Mouse (Mus musculus): ENCODE measurements around the gene Adcy4. TPM values are rescaled to one million over a fixed set of nuclear protein-coding genes. Genes with fewer than 3 reads are reported as not detected.
A peak's percentile ranks its signal among the peaks of the same experiment; 100 is the strongest.

The Adcy4 gene
- polyA plus RNA-seq, 1 experiment from 2014 or later, result 11.6 TPM

- Histone ChIP-seq H3K9ac (no peak overlapping the region), H3K27me3 (ENCODE audit: insufficient read depth, low read length) (no peaks in the 10 kb centered on the region), H3K4me2 (peak overlapping the region; percentile 35), H3K36me3 (ENCODE audit: insufficient read depth) (peaks cover 51% of the 10 kb centered on the region), H3K4me1 (ENCODE audit: insufficient read depth) (peaks cover 7% of the 10 kb centered on the region; the same call in 1 of the 2 replicates), H3K9me3 (ENCODE audit: low read depth, low read length) (no peaks in the 10 kb centered on the region), H3K27ac (ENCODE audit: low read depth) (no peak overlapping the region), H3K4me3 (ENCODE audit: low read depth, low read length) (0 out of 2 replicates have a peak overlapping the region, but pooled peaks have one; percentile 8)
- ATAC-seq (ENCODE audit: insufficient read depth) (peak; percentile 71), DNase-seq (peak; percentile 96)
- peak; percentile 98 for TF ChIP-seq CTCF (IDR thresholded peaks at IDR 0.05; ENCODE audit: low read depth)
- WGBS, result 17% methylated on average over 10 of the region's 10 CpGs
Measured at GRCm38 (mm10) chr14:55743711-55744110, 40.2 kb downstream of the Adcy4 start.

DNA sequence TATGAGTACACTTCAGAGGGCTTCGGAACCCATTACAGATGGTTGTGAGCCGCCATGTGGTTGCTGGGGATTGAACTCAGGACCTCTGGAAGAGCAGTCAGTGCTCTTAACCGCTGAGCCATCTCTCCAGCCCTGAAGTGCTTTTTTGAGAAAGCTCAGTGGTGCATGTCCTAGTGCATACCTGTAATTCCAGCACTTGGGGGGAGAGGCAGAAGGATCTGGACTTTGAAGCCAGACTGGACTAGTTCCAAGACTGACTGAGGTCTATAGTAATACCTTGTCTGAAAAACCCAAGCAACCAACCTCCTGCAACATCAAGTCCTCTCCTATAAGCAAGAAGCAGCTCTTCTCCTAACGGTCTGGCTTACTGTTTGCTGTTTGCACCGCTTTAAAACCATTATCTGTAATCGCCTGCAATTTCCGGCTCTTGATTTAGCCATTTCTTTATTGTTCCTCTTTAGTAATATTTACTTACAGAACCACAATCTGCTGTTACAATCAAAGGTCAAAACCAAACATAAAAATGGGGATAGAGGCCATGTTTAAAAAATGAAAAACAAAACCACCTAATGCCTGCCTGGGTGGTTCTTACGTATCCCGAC, 46.7 kb downstream of the Adcy4 start:
- DNase-seq, result no peak
- ATAC-seq (ENCODE audit: insufficient read depth), result no peak
- peaks cover 29% of the 10 kb centered on the region for H3K36me3 ChIP-seq (ENCODE audit: insufficient read depth)
- H3K27ac ChIP-seq (ENCODE audit: low read depth), result no peak overlapping the region
- H3K9me3 ChIP-seq (ENCODE audit: low read depth, low read length), result no peaks in the 10 kb centered on the region
- WGBS, result 83% methylated on average over 9 of the region's 9 CpGs
- H3K4me1 ChIP-seq (ENCODE audit: insufficient read depth), result no peaks in the 10 kb centered on the region
- H3K4me2 ChIP-seq, result no peak overlapping the region
- no peak for TF ChIP-seq CTCF (IDR thresholded peaks at IDR 0.05; ENCODE audit: low read depth)
- H3K27me3 ChIP-seq (ENCODE audit: insufficient read depth, low read length), result no peaks in the 10 kb centered on the region
- H3K9ac ChIP-seq, result no peak overlapping the region
- H3K4me3 ChIP-seq (ENCODE audit: low read depth, low read length), result no peak overlapping the region

GRCm38 (mm10) chr14:55735758-55736157, 48.1 kb downstream of the Adcy4 start:
- H3K4me1 ChIP-seq (ENCODE audit: insufficient read depth), result no peaks in the 10 kb centered on the region
- H3K9me3 ChIP-seq (ENCODE audit: low read depth, low read length), result no peaks in the 10 kb centered on the region
- DNase-seq (no peak), ATAC-seq (ENCODE audit: insufficient read depth) (no peak)
- no peak overlapping the region for H3K4me3 ChIP-seq (ENCODE audit: low read depth, low read length)
- no peak overlapping the region for H3K9ac ChIP-seq
- WGBS, result 77% methylated on average over 4 of the region's 4 CpGs
- H3K27me3 ChIP-seq (ENCODE audit: insufficient read depth, low read length), result no peaks in the 10 kb centered on the region
- no peak overlapping the region for H3K4me2 ChIP-seq
- no peak overlapping the region for H3K27ac ChIP-seq (ENCODE audit: low read depth)
- TF ChIP-seq CTCF (IDR thresholded peaks at IDR 0.05; ENCODE audit: low read depth), result no peak
- H3K36me3 ChIP-seq (ENCODE audit: insufficient read depth), result peaks cover 18% of the 10 kb centered on the region

DNA sequence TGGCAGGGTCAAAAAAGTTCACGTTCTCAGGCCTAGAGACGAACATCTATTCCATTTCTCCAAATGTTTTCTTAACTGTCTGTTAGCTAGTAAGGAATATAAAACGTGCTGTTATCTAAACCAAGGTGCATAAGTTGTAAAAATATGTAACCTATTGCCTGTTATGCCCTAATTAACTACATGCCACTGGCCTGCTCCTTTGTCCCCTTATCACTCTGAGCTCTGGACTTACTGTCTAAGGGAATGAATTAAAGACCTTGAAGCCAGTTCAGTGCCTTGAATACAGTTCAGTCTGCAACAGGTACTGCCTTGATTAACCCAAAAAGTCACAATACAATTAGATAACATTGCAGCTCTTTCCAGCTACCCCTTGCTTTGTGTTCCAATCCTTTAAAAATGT, 48.6 kb downstream of the Adcy4 start:
- TF ChIP-seq CTCF (IDR thresholded peaks at IDR 0.05; ENCODE audit: low read depth), result no peak
- no peaks in the 10 kb centered on the region for H3K27me3 ChIP-seq (ENCODE audit: insufficient read depth, low read length)
- DNase-seq (no peak), ATAC-seq (ENCODE audit: insufficient read depth) (no peak)
- H3K4me3 ChIP-seq (ENCODE audit: low read depth, low read length), result no peak overlapping the region
- no peak overlapping the region for H3K27ac ChIP-seq (ENCODE audit: low read depth)
- H3K4me2 ChIP-seq, result no peak overlapping the region
- no peaks in the 10 kb centered on the region for H3K9me3 ChIP-seq (ENCODE audit: low read depth, low read length)
- WGBS, result 29% methylated on average over 3 of the region's 3 CpGs
- H3K4me1 ChIP-seq (ENCODE audit: insufficient read depth), result no peaks in the 10 kb centered on the region
- no peak overlapping the region for H3K9ac ChIP-seq
- H3K36me3 ChIP-seq (ENCODE audit: insufficient read depth), result peaks cover 13% of the 10 kb centered on the region

- Histone ChIP-seq H3K36me3 (ENCODE audit: insufficient read depth) (peaks cover 9% of the 10 kb centered on the region), H3K9ac (no peak overlapping the region), H3K4me1 (ENCODE audit: insufficient read depth) (no peaks in the 10 kb centered on the region), H3K27ac (ENCODE audit: low read depth) (no peak overlapping the region), H3K27me3 (ENCODE audit: insufficient read depth, low read length) (no peaks in the 10 kb centered on the region), H3K9me3 (ENCODE audit: low read depth, low read length) (no peaks in the 10 kb centered on the region), H3K4me3 (ENCODE audit: low read depth, low read length) (no peak overlapping the region), H3K4me2 (no peak overlapping the region)
- DNase-seq, result no peak
- 72% methylated on average over 7 of the region's 7 CpGs for WGBS
- no peak for TF ChIP-seq CTCF (IDR thresholded peaks at IDR 0.05; ENCODE audit: low read depth)
- no peak for ATAC-seq (ENCODE audit: insufficient read depth)
Measured at GRCm38 (mm10) chr14:55734869-55735268, 49.0 kb downstream of the Adcy4 start.

DNA sequence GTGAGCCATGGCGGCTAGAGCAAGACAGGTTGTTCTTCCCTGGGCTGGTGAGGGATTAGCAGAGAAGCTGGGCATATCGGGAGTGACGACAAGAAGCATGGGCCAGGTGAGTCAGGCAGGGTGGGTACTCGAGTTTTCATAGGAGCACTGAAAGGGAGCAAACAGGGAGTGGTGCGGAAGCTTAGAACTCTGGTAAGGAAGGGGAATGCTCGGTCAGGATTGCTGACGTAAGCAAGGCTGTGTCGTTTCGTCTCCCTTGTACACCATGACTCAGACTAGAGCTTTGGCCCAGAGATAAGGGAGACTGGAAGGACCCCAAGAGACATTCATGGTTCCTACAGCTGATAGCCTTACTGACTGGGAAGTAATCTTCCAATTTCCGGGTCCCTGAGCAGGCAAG, 50.0 kb downstream of the Adcy4 start:
- Histone ChIP-seq H3K27ac (ENCODE audit: low read depth) (no peak overlapping the region), H3K9me3 (ENCODE audit: low read depth, low read length) (no peaks in the 10 kb centered on the region), H3K4me2 (no peak overlapping the region), H3K27me3 (ENCODE audit: insufficient read depth, low read length) (no peaks in the 10 kb centered on the region), H3K4me1 (ENCODE audit: insufficient read depth) (no peaks in the 10 kb centered on the region), H3K4me3 (ENCODE audit: low read depth, low read length) (no peak overlapping the region), H3K9ac (no peak overlapping the region), H3K36me3 (ENCODE audit: insufficient read depth) (no peaks in the 10 kb centered on the region; the same call in none of the 2 replicates)
- WGBS, result 71% methylated on average over 10 of the region's 10 CpGs
- ATAC-seq (ENCODE audit: insufficient read depth) (no peak), DNase-seq (no peak)
- no peak for TF ChIP-seq CTCF (IDR thresholded peaks at IDR 0.05; ENCODE audit: low read depth)

DNA sequence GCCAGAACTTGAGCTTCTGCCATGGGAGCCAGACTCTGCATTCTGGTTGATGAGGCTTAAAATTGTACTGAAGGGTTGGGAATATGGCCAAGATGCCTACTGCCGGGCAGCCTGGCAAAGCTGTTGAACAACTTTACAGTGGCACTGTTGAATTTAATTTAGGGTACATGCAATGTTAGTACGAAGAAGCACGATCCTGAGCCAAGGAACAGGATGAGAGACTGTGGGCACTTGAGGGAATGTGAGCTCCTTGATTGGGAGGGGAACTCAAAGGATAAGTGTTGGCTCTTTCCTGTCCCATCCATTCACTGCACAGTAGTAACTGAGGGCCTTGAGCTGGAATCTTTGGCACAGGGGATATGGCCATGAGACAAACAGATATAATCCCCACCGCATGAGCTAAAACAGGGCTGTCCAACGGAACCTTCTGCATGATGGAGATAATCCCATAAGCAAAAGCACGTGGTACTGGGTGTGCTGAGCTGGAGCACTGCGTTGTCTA, 53.3 kb downstream of the Adcy4 start:
- Histone ChIP-seq H3K27me3 (ENCODE audit: insufficient read depth, low read length) (no peaks in the 10 kb centered on the region), H3K27ac (ENCODE audit: low read depth) (no peak overlapping the region), H3K9me3 (ENCODE audit: low read depth, low read length) (no peaks in the 10 kb centered on the region), H3K9ac (no peak overlapping the region), H3K4me1 (ENCODE audit: insufficient read depth) (peaks cover 4% of the 10 kb centered on the region; the same call in 1 of the 2 replicates), H3K4me3 (ENCODE audit: low read depth, low read length) (no peak overlapping the region), H3K36me3 (ENCODE audit: insufficient read depth) (no peaks in the 10 kb centered on the region), H3K4me2 (no peak overlapping the region)
- WGBS, result 83% methylated on average over 7 of the region's 7 CpGs
- ATAC-seq (ENCODE audit: insufficient read depth) (no peak), DNase-seq (no peak)
- TF ChIP-seq CTCF (IDR thresholded peaks at IDR 0.05; ENCODE audit: low read depth), result no peak
